Mouse (Mus musculus) lung, embryonic 15.5 days (tissue): ENCODE measurements at regions not wholly inside any gene's neighbourhood (a gene's known extent, or its start where the extent isn't known, plus 50 kb on each side); places are given as distances from the start of the nearest gene placed in this dataset.

Source experiments
- ATAC-seq: fragments of 200-750 bp; cut with Nextera tagmentation; 2 replicates; pipeline ENCODE4 v1.8.0; 2017; ENCODE audit warnings: moderate number of reproducible peaks, borderline replicate concordance; ENCODE audit not compliant: low FRiP score, low TSS enrichment; ENCODE audit errors: extremely low read depth
- H3K27ac ChIP-seq: fragments of 300-500 bp; sonication (generic); 2 replicates; pipeline ENCODE4 v1.5.1; 2015; ENCODE audit warnings: moderate library complexity, mild to moderate bottlenecking, inconsistent platforms
- H3K27me3 ChIP-seq: fragments of 300-500 bp; sonication (generic); 2 replicates; pipeline ENCODE4 v1.6.1; 2015; ENCODE audit warnings: inconsistent platforms
- H3K36me3 ChIP-seq: fragments of 300-500 bp; sonication (generic); 2 replicates; pipeline ENCODE4 v1.6.1; 2015; ENCODE audit warnings: inconsistent platforms
- H3K4me1 ChIP-seq: fragments of 300-500 bp; sonication (generic); 2 replicates; pipeline ENCODE4 v1.6.1; 2015; ENCODE audit warnings: inconsistent platforms
- H3K4me2 ChIP-seq: fragments of 300-500 bp; sonication (generic); 2 replicates; pipeline ENCODE4 v1.6.1; 2015; ENCODE audit warnings: inconsistent platforms, mild to moderate bottlenecking, moderate library complexity
- H3K4me3 ChIP-seq: fragments of 300-500 bp; sonication (generic); 2 replicates; pipeline ENCODE4 v1.5.1; 2015; ENCODE audit warnings: mild to moderate bottlenecking, inconsistent platforms
- H3K9ac ChIP-seq: fragments of 300-500 bp; sonication (generic); 2 replicates; pipeline ENCODE4 v1.6.1; 2015; ENCODE audit warnings: inconsistent platforms
- H3K9me3 ChIP-seq: fragments of 300-500 bp; sonication (generic); 2 replicates; pipeline ENCODE4 v1.6.1; 2016; ENCODE audit warnings: inconsistent platforms
- WGBS: fragments of 180-500 bp; shearing (Covaris S2); methylation state at CpG from one replicate; pipeline ENCODE4 v1.1.7; 2015; 5-methylcytosine and 5-hydroxymethylcytosine counted together

GRCm38 (mm10) chr5:126954189-126954588, 287.4 kb upstream of the Tmem132c start:
- Histone ChIP-seq H3K36me3 (no peaks in the 10 kb centered on the region), H3K27me3 (no peaks in the 10 kb centered on the region), H3K4me2 (no peak overlapping the region), H3K4me3 (no peak overlapping the region), H3K4me1 (no peaks in the 10 kb centered on the region), H3K27ac (no peak overlapping the region), H3K9ac (no peak overlapping the region), H3K9me3 (no peaks in the 10 kb centered on the region)
- ATAC-seq, result no peak
- 47% methylated on average over 5 of the region's 5 CpGs for WGBS

GRCm38 (mm10) chr5:126954634-126955033, 287.0 kb upstream of the Tmem132c start:
- no peak overlapping the region for H3K4me2 ChIP-seq
- H3K9ac ChIP-seq, result no peak overlapping the region
- H3K36me3 ChIP-seq, result no peaks in the 10 kb centered on the region
- no peak overlapping the region for H3K27ac ChIP-seq
- H3K27me3 ChIP-seq, result no peaks in the 10 kb centered on the region
- 65% methylated on average over 6 of the region's 6 CpGs for WGBS
- no peaks in the 10 kb centered on the region for H3K9me3 ChIP-seq
- no peaks in the 10 kb centered on the region for H3K4me1 ChIP-seq
- H3K4me3 ChIP-seq, result no peak overlapping the region
- no peak for ATAC-seq

GRCm38 (mm10) chr5:126964577-126964976, 277.0 kb upstream of the Tmem132c start:
- H3K9ac ChIP-seq, result no peak overlapping the region
- H3K4me1 ChIP-seq, result peaks cover 4% of the 10 kb centered on the region; the same call in 1 of the 2 replicates
- H3K4me2 ChIP-seq, result no peak overlapping the region
- H3K4me3 ChIP-seq, result no peak overlapping the region
- H3K27ac ChIP-seq, result no peak overlapping the region
- H3K27me3 ChIP-seq, result no peaks in the 10 kb centered on the region
- no peaks in the 10 kb centered on the region for H3K36me3 ChIP-seq
- WGBS, result 86% methylated on average over 4 of the region's 4 CpGs
- no peaks in the 10 kb centered on the region for H3K9me3 ChIP-seq
- ATAC-seq, result no peak

- no peaks in the 10 kb centered on the region for H3K27me3 ChIP-seq
- H3K4me2 ChIP-seq, result no peak overlapping the region
- H3K9ac ChIP-seq, result no peak overlapping the region
- no peaks in the 10 kb centered on the region for H3K36me3 ChIP-seq
- H3K4me3 ChIP-seq, result no peak overlapping the region
- 30% methylated on average over 4 of the region's 4 CpGs for WGBS
- no peaks in the 10 kb centered on the region for H3K9me3 ChIP-seq
- peaks cover 13% of the 10 kb centered on the region for H3K4me1 ChIP-seq
- H3K27ac ChIP-seq, result no peak overlapping the region
- peak; percentile 69; the same call in 1 of the 2 replicates for ATAC-seq
Measured at GRCm38 (mm10) chr5:126967076-126967475, 274.5 kb upstream of the Tmem132c start.

DNA sequence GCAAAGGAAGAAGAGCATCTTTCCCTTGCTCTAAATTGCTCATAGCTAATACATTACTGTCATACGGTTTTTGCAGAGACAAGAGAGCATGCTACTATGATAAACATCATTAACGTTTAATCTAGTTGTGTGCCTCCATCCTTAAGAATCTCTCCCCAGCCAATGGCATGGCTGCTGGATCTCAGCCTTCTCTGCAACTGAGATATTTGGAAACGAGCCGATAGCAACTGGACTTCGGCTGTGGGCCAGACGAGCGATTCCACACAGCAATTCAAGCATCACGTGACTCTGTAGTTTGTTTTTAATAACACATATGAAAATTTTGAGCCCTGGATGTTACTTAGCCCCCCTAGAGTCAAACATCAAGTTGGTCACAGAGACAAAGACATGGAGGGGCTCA, 272.2 kb upstream of the Tmem132c start:
- Histone ChIP-seq H3K36me3 (no peaks in the 10 kb centered on the region), H3K4me3 (no peak overlapping the region), H3K9me3 (no peaks in the 10 kb centered on the region), H3K9ac (no peak overlapping the region), H3K4me1 (peaks cover 13% of the 10 kb centered on the region), H3K4me2 (no peak overlapping the region), H3K27me3 (no peaks in the 10 kb centered on the region), H3K27ac (no peak overlapping the region)
- peak; percentile 44; the same call in 1 of the 2 replicates for ATAC-seq
- whole genome bisulfite sequencing, result 53% methylated on average over 8 of the region's 8 CpGs

DNA sequence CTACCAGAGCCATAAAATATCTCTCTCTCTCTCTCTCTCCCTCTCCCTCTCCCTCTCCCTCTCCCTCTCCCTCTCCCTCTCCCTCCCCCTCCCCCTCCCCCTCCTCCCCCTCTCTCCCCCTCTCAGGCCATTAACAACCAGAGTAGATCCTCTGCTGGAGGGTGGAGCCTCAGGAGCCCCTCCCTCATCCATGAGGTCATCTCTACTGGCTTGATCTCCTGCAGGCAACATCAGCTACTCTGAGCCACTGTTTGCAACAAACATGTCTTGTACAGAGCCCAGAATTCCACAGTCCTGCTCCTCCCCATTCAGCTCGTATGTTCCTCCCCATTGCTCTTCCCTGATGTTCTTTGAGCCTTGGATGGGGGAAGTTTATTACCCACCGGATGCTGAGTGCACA, 270.3 kb upstream of the Tmem132c start:
- Histone ChIP-seq H3K9me3 (no peaks in the 10 kb centered on the region), H3K27me3 (no peaks in the 10 kb centered on the region), H3K36me3 (no peaks in the 10 kb centered on the region), H3K4me1 (peaks cover 13% of the 10 kb centered on the region), H3K4me2 (no peak overlapping the region), H3K4me3 (no peak overlapping the region), H3K9ac (no peak overlapping the region), H3K27ac (no peak overlapping the region)
- peak; percentile 19; the same call in 1 of the 2 replicates for ATAC-seq
- 39% methylated on average over 2 of the region's 2 CpGs for WGBS

- Histone ChIP-seq H3K27me3 (no peaks in the 10 kb centered on the region), H3K4me1 (peaks cover 13% of the 10 kb centered on the region), H3K4me3 (no peak overlapping the region), H3K4me2 (no peak overlapping the region), H3K9ac (no peak overlapping the region), H3K27ac (no peak overlapping the region), H3K9me3 (no peaks in the 10 kb centered on the region), H3K36me3 (no peaks in the 10 kb centered on the region)
- 34% methylated on average over 1 of the region's 1 CpGs for WGBS
- peak; percentile 50; the same call in 1 of the 2 replicates for ATAC-seq
Measured at GRCm38 (mm10) chr5:126971981-126972380, 269.6 kb upstream of the Tmem132c start.

GRCm38 (mm10) chr5:126973425-126973824, 268.2 kb upstream of the Tmem132c start:
- no peaks in the 10 kb centered on the region for H3K36me3 ChIP-seq
- 61% methylated on average over 3 of the region's 3 CpGs for WGBS
- no peak for ATAC-seq
- H3K9ac ChIP-seq, result no peak overlapping the region
- no peak overlapping the region for H3K27ac ChIP-seq
- no peak overlapping the region for H3K4me2 ChIP-seq
- no peaks in the 10 kb centered on the region for H3K27me3 ChIP-seq
- no peak overlapping the region for H3K4me3 ChIP-seq
- no peaks in the 10 kb centered on the region for H3K9me3 ChIP-seq
- H3K4me1 ChIP-seq, result peaks cover 13% of the 10 kb centered on the region

DNA sequence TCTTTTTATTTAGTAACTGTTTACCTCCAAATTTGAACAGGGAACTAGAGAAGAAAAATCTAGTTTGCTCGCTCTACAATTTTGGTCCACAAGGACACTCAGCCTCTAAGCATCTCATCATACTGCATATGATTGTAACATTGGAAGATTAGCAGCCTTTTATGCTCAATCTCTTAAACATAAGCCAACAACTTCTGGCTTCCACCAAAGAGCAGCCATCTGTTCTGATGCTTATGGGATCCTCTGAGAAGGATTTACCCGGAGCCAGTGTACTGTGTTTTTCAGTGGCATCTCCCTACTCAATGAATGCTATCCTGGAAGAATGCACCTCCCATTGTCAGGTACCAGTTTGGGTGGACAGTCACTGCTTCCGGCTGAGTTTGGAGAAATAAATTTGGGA, 267.0 kb upstream of the Tmem132c start:
- H3K9me3 ChIP-seq, result no peaks in the 10 kb centered on the region
- no peak overlapping the region for H3K9ac ChIP-seq
- no peak overlapping the region for H3K27ac ChIP-seq
- ATAC-seq, result no peak
- 87% methylated on average over 3 of the region's 3 CpGs for WGBS
- H3K27me3 ChIP-seq, result no peaks in the 10 kb centered on the region
- H3K4me2 ChIP-seq, result no peak overlapping the region
- peaks cover 9% of the 10 kb centered on the region; the same call in 1 of the 2 replicates for H3K4me1 ChIP-seq
- no peak overlapping the region for H3K4me3 ChIP-seq
- no peaks in the 10 kb centered on the region for H3K36me3 ChIP-seq

DNA sequence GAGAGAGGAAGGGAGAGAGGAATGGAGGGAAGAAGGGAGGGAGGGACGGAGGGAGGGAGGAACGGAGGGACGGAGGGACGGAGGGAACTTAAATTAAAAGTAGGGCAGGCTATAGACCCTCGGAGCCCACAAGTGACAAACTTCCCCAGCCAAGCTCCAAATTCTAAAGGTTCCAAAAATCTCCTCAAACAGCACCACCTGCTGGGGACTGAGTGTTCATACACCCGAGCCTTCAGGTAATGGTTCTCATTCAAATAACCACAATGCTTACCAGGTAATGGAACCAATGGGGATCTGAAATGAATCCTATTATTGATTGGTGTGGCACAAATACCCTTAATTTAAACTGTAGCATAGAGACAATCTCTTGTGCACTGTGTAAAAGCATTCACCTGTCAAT, 246.0 kb upstream of the Tmem132c start:
- Histone ChIP-seq H3K36me3 (no peaks in the 10 kb centered on the region), H3K4me3 (no peak overlapping the region), H3K27ac (no peak overlapping the region), H3K4me2 (no peak overlapping the region), H3K4me1 (no peaks in the 10 kb centered on the region), H3K9ac (no peak overlapping the region), H3K27me3 (no peaks in the 10 kb centered on the region), H3K9me3 (no peaks in the 10 kb centered on the region)
- ATAC-seq, result no peak
- WGBS, result 51% methylated on average over 6 of the region's 6 CpGs

- Histone ChIP-seq H3K27ac (no peak overlapping the region), H3K9ac (no peak overlapping the region), H3K4me2 (no peak overlapping the region), H3K4me1 (no peaks in the 10 kb centered on the region), H3K27me3 (no peaks in the 10 kb centered on the region), H3K4me3 (no peak overlapping the region), H3K36me3 (no peaks in the 10 kb centered on the region), H3K9me3 (no peaks in the 10 kb centered on the region)
- ATAC-seq, result no peak
- 52% methylated on average over 3 of the region's 3 CpGs for WGBS
Measured at GRCm38 (mm10) chr5:127014166-127014565, 227.4 kb upstream of the Tmem132c start.

DNA sequence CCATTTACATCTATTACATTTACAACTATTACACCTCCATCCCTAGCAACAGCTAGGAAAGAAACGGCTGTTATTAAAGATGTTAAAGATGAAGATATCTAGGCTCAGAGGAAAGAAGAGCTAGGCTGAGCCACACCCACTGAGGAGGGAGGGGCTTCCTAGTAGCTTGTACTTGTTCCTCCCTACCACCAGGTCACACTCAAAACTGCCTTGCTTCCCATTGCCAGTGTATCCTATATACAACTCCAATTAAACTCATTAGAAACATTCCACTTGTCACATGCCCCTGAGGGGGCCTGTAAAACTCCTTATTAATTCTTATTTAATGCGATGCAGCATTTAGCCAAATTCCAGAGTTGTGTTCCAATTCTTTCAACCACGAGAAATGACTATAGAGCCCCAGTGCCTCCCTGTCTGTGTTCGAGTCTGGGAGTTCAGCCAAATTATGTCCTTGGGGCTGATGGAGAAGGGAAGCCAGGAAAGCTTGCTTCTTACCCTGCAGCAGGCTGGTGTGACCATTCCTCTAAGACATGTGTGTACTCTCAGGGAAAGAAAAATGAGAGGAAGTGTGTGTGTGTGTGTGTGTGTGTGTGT, 225.0 kb upstream of the Tmem132c start:
- H3K4me1 ChIP-seq, result no peaks in the 10 kb centered on the region
- H3K4me2 ChIP-seq, result no peak overlapping the region
- no peaks in the 10 kb centered on the region for H3K36me3 ChIP-seq
- no peak overlapping the region for H3K9ac ChIP-seq
- 45% methylated on average over 4 of the region's 4 CpGs for WGBS
- no peak overlapping the region for H3K4me3 ChIP-seq
- H3K27me3 ChIP-seq, result no peaks in the 10 kb centered on the region
- peak; percentile 59 for ATAC-seq
- no peak overlapping the region for H3K27ac ChIP-seq
- H3K9me3 ChIP-seq, result no peaks in the 10 kb centered on the region

GRCm38 (mm10) chr5:127017971-127018370, 223.6 kb upstream of the Tmem132c start:
- H3K36me3 ChIP-seq, result no peaks in the 10 kb centered on the region
- H3K4me2 ChIP-seq, result no peak overlapping the region
- no peaks in the 10 kb centered on the region for H3K4me1 ChIP-seq
- no peaks in the 10 kb centered on the region for H3K27me3 ChIP-seq
- no peaks in the 10 kb centered on the region for H3K9me3 ChIP-seq
- 67% methylated on average over 4 of the region's 4 CpGs for WGBS
- H3K27ac ChIP-seq, result no peak overlapping the region
- no peak overlapping the region for H3K9ac ChIP-seq
- ATAC-seq, result no peak
- H3K4me3 ChIP-seq, result no peak overlapping the region
